In genomic region chr9:65890143-65890628, GRCm38 (mm10) we compare ENCODE assay signal across 8 mouse cellular contexts. TPM values are rescaled to one million over a fixed set of nuclear protein-coding genes. Genes with fewer than 3 reads are reported as not detected.
DNase-seq lines count a peak whose midpoint lies in the region; ATAC-seq and TF ChIP-seq lines count a peak whose summit lies in the region.

Gene Pclaf (plus strand): TSS chr9:65890237.

- ATAC-seq in heart, embryonic 12.5 days (ENCODE audit: insufficient number of reproducible peaks, low FRiP score), result peak; percentile 90
- ATAC-seq in kidney, postnatal 0 days (replicated peaks; ENCODE audit: low FRiP score, low read depth), result peak; percentile 91
- ATAC-seq in liver, postnatal 0 days, result peak; percentile 95
- ATAC-seq in neural tube, embryonic 13.5 days (ENCODE audit: low read depth), result peak; percentile 91

- 0 out of 2 replicates have a peak, but pooled peaks have one; percentile 18 for TF ChIP-seq CTCF in kidney, postnatal 0 days (IDR thresholded peaks at IDR 0.05; ENCODE audit: low read depth)
- no peak for TF ChIP-seq CTCF in liver, postnatal 0 days (IDR thresholded peaks at IDR 0.05; ENCODE audit: low read depth)
- no peak for TF ChIP-seq CTCF in testis, adult 2 months (IDR thresholded peaks at IDR 0.05; ENCODE audit: control insufficient read depth, insufficient read depth, insufficient replicate concordance, low read depth, low read length)

- no peaks in the 10 kb centered on the region for H3K27me3 ChIP-seq in erythroblast, embryonic 14.5 days (ENCODE audit: control insufficient read depth)
- no peaks in the 10 kb centered on the region for H3K27me3 ChIP-seq in heart, embryonic 12.5 days (replicated peaks)
- H3K27me3 ChIP-seq in kidney, postnatal 0 days (ENCODE audit: insufficient read depth, low read length), result no peaks in the 10 kb centered on the region
- H3K27me3 ChIP-seq in liver, postnatal 0 days (ENCODE audit: insufficient read depth, low read length), result no peaks in the 10 kb centered on the region
- H3K27me3 ChIP-seq in neural tube, embryonic 13.5 days, result no peaks in the 10 kb centered on the region
- H3K27me3 ChIP-seq in testis, adult 2 months (ENCODE audit: control insufficient read depth, insufficient read depth, low read length), result no peaks in the 10 kb centered on the region

- H3K36me3 ChIP-seq in erythroblast, embryonic 14.5 days (ENCODE audit: control insufficient read depth), result peaks cover 39% of the 10 kb centered on the region
- H3K36me3 ChIP-seq in heart, embryonic 12.5 days, result peaks cover 24% of the 10 kb centered on the region
- H3K36me3 ChIP-seq in kidney, postnatal 0 days (ENCODE audit: insufficient read depth, low read length), result 0 out of 2 replicates have a peak, but pooled peaks cover 8% of the 10 kb centered on the region
- peaks cover 11% of the 10 kb centered on the region for H3K36me3 ChIP-seq in liver, postnatal 0 days (replicated peaks; ENCODE audit: insufficient read depth, low read length)
- peaks cover 12% of the 10 kb centered on the region for H3K36me3 ChIP-seq in neural tube, embryonic 13.5 days
- no peaks in the 10 kb centered on the region for H3K36me3 ChIP-seq in testis, adult 2 months (ENCODE audit: control insufficient read depth, insufficient read depth, low read length)

- no peak for TF ChIP-seq EP300 in liver, postnatal 0 days (IDR thresholded peaks at IDR 0.05; ENCODE audit: low read depth)

- H3K9ac ChIP-seq in heart, embryonic 12.5 days, result peak within 1 kb of the TSS; percentile 76
- peak within 1 kb of the TSS; percentile 69 for H3K9ac ChIP-seq in kidney, postnatal 0 days (ENCODE audit: low read depth, low read length)
- H3K9ac ChIP-seq in liver, postnatal 0 days (replicated peaks), result peak within 1 kb of the TSS; percentile 73
- H3K9ac ChIP-seq in neural tube, embryonic 13.5 days, result peak within 1 kb of the TSS; percentile 60

- H3K4me2 ChIP-seq in heart, embryonic 12.5 days, result peak within 1 kb of the TSS; percentile 82
- H3K4me2 ChIP-seq in kidney, postnatal 0 days (ENCODE audit: low read length), result peak within 1 kb of the TSS; percentile 86
- H3K4me2 ChIP-seq in liver, postnatal 0 days (ENCODE audit: low read depth, low read length), result peak within 1 kb of the TSS; percentile 78
- H3K4me2 ChIP-seq in neural tube, embryonic 13.5 days, result peak within 1 kb of the TSS; percentile 83

- H3K4me1 ChIP-seq in erythroblast, embryonic 14.5 days (ENCODE audit: control insufficient read depth), result peaks cover 30% of the 10 kb centered on the region
- H3K4me1 ChIP-seq in heart, embryonic 12.5 days (replicated peaks), result peaks cover 11% of the 10 kb centered on the region
- 0 out of 2 replicates have a peak, but pooled peaks cover 7% of the 10 kb centered on the region for H3K4me1 ChIP-seq in kidney, postnatal 0 days (replicated peaks; ENCODE audit: insufficient read depth, low read length)
- peaks cover 6% of the 10 kb centered on the region for H3K4me1 ChIP-seq in liver, postnatal 0 days (ENCODE audit: insufficient read depth)
- peaks cover 25% of the 10 kb centered on the region for H3K4me1 ChIP-seq in neural tube, embryonic 13.5 days (replicated peaks)
- peaks cover 8% of the 10 kb centered on the region; the same call in 1 of the 2 replicates for H3K4me1 ChIP-seq in testis, adult 2 months (ENCODE audit: control insufficient read depth, insufficient read depth, low read length)

- DNase-seq in 3134 (ENCODE audit: extremely low read depth, insufficient read length, low spot score) (peak; percentile 77), adipocyte (ENCODE audit: low spot score) (peak; percentile 68)
- peak; percentile 96 for DNase-seq in kidney, postnatal 0 days (ENCODE audit: low spot score)
- peak; percentile 80 for DNase-seq in liver, postnatal 0 days

- peak within 1 kb of the TSS; percentile 44 for H3K27ac ChIP-seq in heart, embryonic 12.5 days (ENCODE audit: poor library complexity, severe bottlenecking)
- H3K27ac ChIP-seq in kidney, postnatal 0 days, result 0 out of 2 replicates have a peak within 1 kb of the TSS, but pooled peaks have one; percentile 10
- H3K27ac ChIP-seq in liver, postnatal 0 days (ENCODE audit: low read depth), result peak within 1 kb of the TSS; percentile 31; the same call in 1 of the 2 replicates
- no peak within 1 kb of the TSS for H3K27ac ChIP-seq in neural tube, embryonic 13.5 days (replicated peaks)
- peak within 1 kb of the TSS; percentile 9; the same call in 1 of the 2 replicates for H3K27ac ChIP-seq in testis, adult 2 months (ENCODE audit: control insufficient read depth, insufficient read depth, low read depth, low read length)

- no peaks in the 10 kb centered on the region; the same call in 1 of the 2 replicates for H3K9me3 ChIP-seq in erythroblast, embryonic 14.5 days (ENCODE audit: control insufficient read depth, low read length)
- no peaks in the 10 kb centered on the region for H3K9me3 ChIP-seq in heart, embryonic 12.5 days (replicated peaks)
- no peaks in the 10 kb centered on the region for H3K9me3 ChIP-seq in kidney, postnatal 0 days (replicated peaks; ENCODE audit: low read length)
- no peaks in the 10 kb centered on the region for H3K9me3 ChIP-seq in liver, postnatal 0 days (ENCODE audit: low read length)
- H3K9me3 ChIP-seq in neural tube, embryonic 13.5 days, result no peaks in the 10 kb centered on the region

- no peak for TF ChIP-seq POLR2A in testis, adult 2 months (IDR thresholded peaks at IDR 0.05; ENCODE audit: control insufficient read depth, low read depth, low read length)

- under 1% methylated on average over 21 of the region's 21 CpGs for WGBS in heart, embryonic 12.5 days
- 0% methylated on average over 21 of the region's 21 CpGs for WGBS in kidney, postnatal 0 days
- under 1% methylated on average over 21 of the region's 21 CpGs for WGBS in liver, postnatal 0 days (ENCODE audit: insufficient replicate concordance)
- WGBS in neural tube, embryonic 13.5 days, result 0% methylated on average over 21 of the region's 21 CpGs

- H3K4me3 ChIP-seq in erythroblast, embryonic 14.5 days (replicated peaks), result peak within 1 kb of the TSS; percentile 97
- H3K4me3 ChIP-seq in heart, embryonic 12.5 days, result peak within 1 kb of the TSS; percentile 70
- peak within 1 kb of the TSS; percentile 66 for H3K4me3 ChIP-seq in kidney, postnatal 0 days (replicated peaks; ENCODE audit: low read depth, low read length)
- peak within 1 kb of the TSS; percentile 65 for H3K4me3 ChIP-seq in liver, postnatal 0 days (ENCODE audit: low read depth, low read length)
- peak within 1 kb of the TSS; percentile 47 for H3K4me3 ChIP-seq in neural tube, embryonic 13.5 days
- peak within 1 kb of the TSS; percentile 73 for H3K4me3 ChIP-seq in testis, adult 2 months (ENCODE audit: control insufficient read depth, low read depth, low read length)

RNA-seq across cellular contexts. Expression of gene Pclaf, which starts in this region (rescaled TPM):
- polyA plus RNA-seq in erythroblast, embryonic 14.5 days (2012), result 0.32 and 0.60 TPM in 2 replicates
- polyA plus RNA-seq in heart, embryonic 12.5 days (2016; fragmentation: Nextera tagmentation; extraction: Ambion mirVana), result 116 and 120 TPM in 2 replicates
- polyA plus RNA-seq in kidney, postnatal 0 days (2015; fragmentation: Nextera tagmentation; extraction: Ambion mirVana), result 89.5 and 115 TPM in 2 replicates
- 55.8 and 61.7 TPM in 2 replicates for polyA plus RNA-seq in liver, postnatal 0 days (2015; fragmentation: Nextera tagmentation; extraction: Ambion mirVana)
- polyA plus RNA-seq in neural tube, embryonic 13.5 days (2015; fragmentation: Nextera tagmentation; extraction: Ambion mirVana), result 33.8 and 43.7 TPM in 2 replicates
- polyA plus RNA-seq in testis, adult 2 months (2012; rRNA removed), result 0.56 and 0.63 TPM in 2 replicates

Comparison
In these comparisons a context has a peak if more than half of its experiments do, and no peak if none do; other contexts are left out.
1. RNA of gene Pclaf (polyA plus RNA-seq): 116 to 120 TPM in heart, embryonic 12.5 days, 89.5 to 115 TPM in kidney, postnatal 0 days, 55.8 to 61.7 TPM in liver, postnatal 0 days and 33.8 to 43.7 TPM in neural tube, embryonic 13.5 days; 0.56 to 0.63 TPM in testis, adult 2 months and 0.32 to 0.60 TPM in erythroblast, embryonic 14.5 days; every median in the first group is over 10 times any median in the second.
2. H3K4me3 ChIP-seq: peak in every context shown above with its lines; median percentile 97 in erythroblast, embryonic 14.5 days; 73 in testis, adult 2 months; 70 in heart, embryonic 12.5 days; 66 in kidney, postnatal 0 days; 65 in liver, postnatal 0 days; 47 in neural tube, embryonic 13.5 days.
3. Peak in every context shown above with its lines, with median percentiles within 50 percentile points of each other: DNase-seq, ATAC-seq, H3K4me2 ChIP-seq and H3K9ac ChIP-seq.